Mouse (Mus musculus): ENCODE results near the gene Stx5a. TPM values are rescaled to one million over a fixed set of nuclear protein-coding genes. Genes with fewer than 3 reads are reported as not detected.

The Stx5a gene
- polyA plus RNA-seq, 1 experiment from 2014 or later: 48.2 TPM

DNA sequence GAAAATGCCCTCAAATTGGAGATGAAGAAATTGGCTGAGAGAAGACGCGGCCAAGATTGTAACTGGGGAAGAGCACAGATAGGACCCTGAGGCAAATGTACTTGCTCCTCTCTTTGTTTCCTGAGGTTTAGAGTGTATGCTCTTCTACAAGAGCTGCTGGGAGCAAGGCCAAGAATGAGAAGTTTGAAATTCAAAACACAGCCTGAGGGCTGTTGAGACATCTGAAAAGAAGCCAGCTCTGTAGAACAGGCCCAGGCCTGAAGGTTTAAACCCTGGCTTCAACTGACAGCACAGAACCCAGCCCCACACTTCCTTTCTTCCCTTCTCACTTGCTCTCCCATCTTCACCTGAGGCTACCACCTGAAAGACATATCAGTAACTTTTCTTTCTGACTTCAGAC is 31.2 kb upstream of the Stx5a start:
- ATAC-seq (ENCODE audit: low read depth) (no peak), DNase-seq (no peak)
- peak overlapping the region; percentile 10; the same call in 1 of the 2 replicates for H3K27ac ChIP-seq
- peak overlapping the region; percentile 89 for H3K4me2 ChIP-seq
- H3K27me3 ChIP-seq: no peaks in the 10 kb centered on the region
- no peaks in the 10 kb centered on the region for H3K9me3 ChIP-seq (replicated peaks)
- peaks cover 72% of the 10 kb centered on the region for H3K4me1 ChIP-seq (replicated peaks)
- peak overlapping the region; percentile 90 for H3K4me3 ChIP-seq (replicated peaks)
- peak overlapping the region; percentile 94 for H3K9ac ChIP-seq
- WGBS (ENCODE audit: insufficient replicate concordance): 93% methylated on average over 2 of the region's 2 CpGs
- peaks cover 65% of the 10 kb centered on the region for H3K36me3 ChIP-seq

GRCm38 (mm10) chr19:8711506-8711905 is 29.7 kb upstream of the Stx5a start:
- H3K4me3 ChIP-seq (replicated peaks): peak overlapping the region; percentile 90
- H3K36me3 ChIP-seq: peaks cover 61% of the 10 kb centered on the region
- WGBS (ENCODE audit: insufficient replicate concordance): 72% methylated on average over 4 of the region's 4 CpGs
- DNase-seq (no peak), ATAC-seq (ENCODE audit: low read depth) (no peak)
- H3K4me2 ChIP-seq: peak overlapping the region; percentile 89
- H3K4me1 ChIP-seq (replicated peaks): peaks cover 85% of the 10 kb centered on the region
- no peaks in the 10 kb centered on the region for H3K9me3 ChIP-seq (replicated peaks)
- peak overlapping the region; percentile 99 for H3K27ac ChIP-seq
- H3K27me3 ChIP-seq: no peaks in the 10 kb centered on the region
- peak overlapping the region; percentile 94 for H3K9ac ChIP-seq

GRCm38 (mm10) chr19:8711949-8712869 is 29.0 kb upstream of the Stx5a start:
- Histone ChIP-seq H3K4me2 (peak overlapping the region; percentile 89), H3K9me3 (replicated peaks) (no peaks in the 10 kb centered on the region), H3K9ac (peak overlapping the region; percentile 94), H3K4me1 (replicated peaks) (peaks cover 84% of the 10 kb centered on the region), H3K4me3 (replicated peaks) (peak overlapping the region; percentile 90), H3K27me3 (no peaks in the 10 kb centered on the region), H3K27ac (peak overlapping the region; percentile 99), H3K36me3 (peaks cover 54% of the 10 kb centered on the region)
- ATAC-seq (ENCODE audit: low read depth): no peak
- DNase-seq: no peak
- 30% methylated on average over 10 of the region's 10 CpGs for WGBS (ENCODE audit: insufficient replicate concordance)

GRCm38 (mm10) chr19:8712870-8713305 is 28.3 kb upstream of the Stx5a start:
- Histone ChIP-seq H3K4me1 (replicated peaks) (peaks cover 84% of the 10 kb centered on the region), H3K4me2 (peak overlapping the region; percentile 89), H3K9ac (peak overlapping the region; percentile 94), H3K4me3 (replicated peaks) (peak overlapping the region; percentile 90), H3K27ac (peak overlapping the region; percentile 99), H3K36me3 (peaks cover 48% of the 10 kb centered on the region), H3K9me3 (replicated peaks) (no peaks in the 10 kb centered on the region), H3K27me3 (no peaks in the 10 kb centered on the region)
- ATAC-seq (ENCODE audit: low read depth) (peak; percentile 29), DNase-seq (peak; percentile 75)
- 1% methylated on average over 13 of the region's 13 CpGs for WGBS (ENCODE audit: insufficient replicate concordance)

DNA sequence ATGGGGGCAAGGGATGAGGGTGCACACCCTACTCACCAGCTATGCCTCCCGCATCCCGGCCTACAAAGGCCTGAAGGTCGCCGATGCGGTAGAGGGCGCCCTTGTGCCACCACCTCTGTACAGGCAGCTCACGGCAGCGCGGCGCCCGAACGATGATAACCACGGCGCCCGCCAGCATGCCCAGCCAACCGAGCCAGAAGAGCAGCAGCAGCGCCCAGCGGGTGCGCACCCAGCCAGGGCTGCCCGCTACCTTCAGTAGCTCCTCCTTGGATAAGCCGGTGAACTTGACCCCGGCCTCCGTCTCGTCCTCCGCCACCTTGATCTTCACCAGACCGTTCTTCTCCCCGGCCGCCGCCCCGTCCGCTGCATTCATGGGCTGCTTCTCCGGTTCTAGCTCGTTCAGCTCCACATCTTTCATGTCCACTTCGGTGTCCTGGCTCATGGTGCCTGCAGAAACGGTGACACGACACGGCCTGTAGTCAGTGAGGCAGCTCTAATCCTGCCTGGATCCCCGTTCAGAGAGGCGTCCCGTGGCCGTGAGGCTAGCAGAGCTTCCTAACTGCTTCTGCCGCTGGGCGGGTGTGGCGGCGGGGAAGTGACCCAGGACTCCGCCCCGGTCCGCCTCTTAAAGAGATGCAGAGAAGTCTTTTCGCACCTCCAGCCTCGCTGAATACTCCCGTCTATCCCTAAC is 27.8 kb upstream of the Stx5a start:
- Histone ChIP-seq H3K27ac (peak overlapping the region; percentile 99), H3K36me3 (peaks cover 42% of the 10 kb centered on the region), H3K4me1 (replicated peaks) (peaks cover 83% of the 10 kb centered on the region), H3K4me2 (peak overlapping the region; percentile 89), H3K4me3 (replicated peaks) (peak overlapping the region; percentile 90), H3K27me3 (no peaks in the 10 kb centered on the region), H3K9me3 (replicated peaks) (no peaks in the 10 kb centered on the region), H3K9ac (peak overlapping the region; percentile 94)
- under 1% methylated on average over 51 of the region's 51 CpGs for WGBS (ENCODE audit: insufficient replicate concordance)
- ATAC-seq (ENCODE audit: low read depth) (peak; percentile 82), DNase-seq (peak; percentile 93)

- peak; percentile 21 for ATAC-seq (ENCODE audit: low read depth)
- Histone ChIP-seq H3K4me3 (replicated peaks) (peak overlapping the region; percentile 90), H3K9me3 (replicated peaks) (no peaks in the 10 kb centered on the region), H3K36me3 (peaks cover 35% of the 10 kb centered on the region), H3K4me2 (peak overlapping the region; percentile 89), H3K27me3 (no peaks in the 10 kb centered on the region), H3K4me1 (replicated peaks) (peaks cover 82% of the 10 kb centered on the region), H3K27ac (peak overlapping the region; percentile 99), H3K9ac (peak overlapping the region; percentile 94)
- 6% methylated on average over 13 of the region's 13 CpGs for WGBS (ENCODE audit: insufficient replicate concordance)
- DNase-seq: no peak
Observed at GRCm38 (mm10) chr19:8713997-8714652, 27.1 kb upstream of the Stx5a start.

- Histone ChIP-seq H3K27me3 (no peaks in the 10 kb centered on the region), H3K4me1 (replicated peaks) (peaks cover 75% of the 10 kb centered on the region), H3K9me3 (replicated peaks) (no peaks in the 10 kb centered on the region), H3K4me3 (replicated peaks) (peak overlapping the region; percentile 90), H3K27ac (peak overlapping the region; percentile 99), H3K36me3 (peaks cover 28% of the 10 kb centered on the region), H3K9ac (peak overlapping the region; percentile 94), H3K4me2 (peak overlapping the region; percentile 89)
- 34% methylated on average over 10 of the region's 10 CpGs for WGBS (ENCODE audit: insufficient replicate concordance)
- ATAC-seq (ENCODE audit: low read depth) (peak; percentile 80), DNase-seq (peak; percentile 82)
Observed at GRCm38 (mm10) chr19:8714653-8715481, 26.3 kb upstream of the Stx5a start.

GRCm38 (mm10) chr19:8715868-8716766 is 25.1 kb upstream of the Stx5a start:
- 65% methylated on average over 10 of the region's 10 CpGs for WGBS (ENCODE audit: insufficient replicate concordance)
- Histone ChIP-seq H3K9me3 (replicated peaks) (no peaks in the 10 kb centered on the region), H3K27me3 (no peaks in the 10 kb centered on the region), H3K9ac (peak overlapping the region; percentile 57), H3K4me1 (replicated peaks) (peaks cover 73% of the 10 kb centered on the region), H3K4me3 (replicated peaks) (peak overlapping the region; percentile 9), H3K27ac (peak overlapping the region; percentile 99), H3K36me3 (peaks cover 15% of the 10 kb centered on the region), H3K4me2 (peak overlapping the region; percentile 89)
- peak; percentile 36 for ATAC-seq (ENCODE audit: low read depth)
- DNase-seq: peak; percentile 62

- Histone ChIP-seq H3K9me3 (replicated peaks) (no peaks in the 10 kb centered on the region), H3K36me3 (peaks cover 7% of the 10 kb centered on the region), H3K4me2 (no peak overlapping the region; the same call in 1 of the 2 replicates), H3K4me1 (replicated peaks) (peaks cover 73% of the 10 kb centered on the region), H3K4me3 (replicated peaks) (no peak overlapping the region), H3K27ac (peak overlapping the region; percentile 99), H3K27me3 (no peaks in the 10 kb centered on the region), H3K9ac (peak overlapping the region; percentile 7; the same call in 1 of the 2 replicates)
- no peak for ATAC-seq (ENCODE audit: low read depth)
- DNase-seq: no peak
- 72% methylated on average over 9 of the region's 10 CpGs for WGBS (ENCODE audit: insufficient replicate concordance)
Observed at GRCm38 (mm10) chr19:8716767-8717475, 24.3 kb upstream of the Stx5a start.
